Mouse (Mus musculus) bone marrow, adult 2 months (tissue): ENCODE data around the gene Gm4952.

Experiments
- CTCF ChIP-seq: fragments of 200-500 bp; IDR thresholded peaks from 2 replicates; pipeline ENCODE4 v1.5.1; 2011; ENCODE audit warnings: low read length, control low read depth; ENCODE audit not compliant: control insufficient read depth, insufficient read depth
- POLR2A ChIP-seq: fragments of 200-500 bp; IDR thresholded peaks from 2 replicates; pipeline ENCODE4 v1.6.1; 2011; ENCODE audit warnings: low read depth, mild to moderate bottlenecking, control low read depth, low read length, borderline replicate concordance; ENCODE audit not compliant: control insufficient read depth

DNA sequence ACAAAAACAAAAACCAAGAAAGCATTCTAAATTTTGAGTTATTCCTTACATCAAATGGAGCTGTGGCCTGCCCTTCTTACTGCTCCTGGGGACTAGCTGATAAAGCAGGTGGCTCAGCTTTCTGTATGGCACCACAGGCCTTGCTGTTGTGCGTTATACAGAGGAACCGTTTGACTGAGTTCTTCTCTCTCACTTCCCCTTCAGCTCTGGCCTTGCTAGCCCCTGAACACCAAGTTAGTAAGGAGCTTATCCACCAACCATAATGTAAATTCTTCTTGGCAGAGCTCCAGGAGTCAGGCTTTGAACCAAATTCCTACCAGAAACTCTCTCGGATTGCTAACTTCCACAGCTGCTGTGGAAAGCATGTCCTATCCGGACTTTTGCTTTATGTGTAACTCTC is 32.8 kb upstream of the Gm4952 start:
- TF ChIP-seq CTCF (no peak), POLR2A (no peak)
